8 mouse cellular contexts compared by ENCODE assay signal in the genomic region with DNA sequence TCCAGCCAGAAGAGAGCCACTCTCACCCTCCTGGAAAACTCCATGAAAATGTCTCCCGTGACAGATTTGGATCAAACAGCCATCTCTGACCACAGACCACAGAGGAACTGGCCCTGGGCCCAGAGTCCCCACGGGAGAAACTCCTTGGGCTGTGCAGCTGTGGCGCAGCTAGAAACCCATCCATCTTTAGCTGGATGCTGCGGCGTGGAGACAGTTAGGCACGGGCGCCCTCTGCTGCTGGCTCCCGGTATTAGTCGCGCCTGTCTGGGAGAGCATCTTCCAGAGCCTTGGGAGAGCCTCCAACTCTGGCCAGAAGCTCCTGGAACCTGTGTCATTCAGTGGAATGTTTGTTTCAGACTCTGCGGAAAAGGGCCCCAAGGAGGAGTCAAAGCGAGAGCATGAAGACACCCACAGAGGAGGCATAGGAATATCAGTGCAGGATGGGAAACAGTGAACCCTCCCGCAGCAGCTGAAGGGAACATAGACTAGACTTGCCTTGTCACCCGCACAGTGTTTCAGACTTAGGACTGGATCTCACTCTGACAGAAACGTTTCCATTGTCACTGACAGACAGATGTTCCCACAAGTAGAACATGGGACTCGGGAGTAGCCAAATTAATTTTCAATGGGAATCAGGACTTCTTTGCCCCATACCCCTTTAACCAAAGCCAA. TPM values are rescaled to one million over a fixed set of nuclear protein-coding genes. Genes with fewer than 3 reads are reported as not detected.
DNase-seq lines count a peak whose midpoint lies in the region; ATAC-seq and TF ChIP-seq lines count a peak whose summit lies in the region.

No protein-coding gene starts in this region.

- H3K4me1 ChIP-seq in forebrain, embryonic 11.5 days (replicated peaks; ENCODE audit: control insufficient read depth, insufficient read depth, low read length), result no peaks in the 10 kb centered on the region
- peaks cover 4% of the 10 kb centered on the region; the same call in 1 of the 2 replicates for H3K4me1 ChIP-seq in lung, adult 2 months (ENCODE audit: control insufficient read depth, insufficient read depth, low read length)

- no peaks in the 10 kb centered on the region for H3K36me3 ChIP-seq in C2C12 (ENCODE audit: control insufficient read depth, insufficient read depth)
- H3K36me3 ChIP-seq in forebrain, embryonic 11.5 days (ENCODE audit: control insufficient read depth, insufficient read depth, low read length), result no peaks in the 10 kb centered on the region

- H3K27me3 ChIP-seq in C2C12 (ENCODE audit: control insufficient read depth, insufficient read depth, insufficient read length), result peaks cover 26% of the 10 kb centered on the region
- no peaks in the 10 kb centered on the region for H3K27me3 ChIP-seq in forebrain, embryonic 11.5 days (ENCODE audit: control insufficient read depth, insufficient read depth, low read length)

- no peak overlapping the region for H3K4me3 ChIP-seq in C2C12 (ENCODE audit: insufficient read depth, poor library complexity, severe bottlenecking)
- H3K4me3 ChIP-seq in forebrain, embryonic 11.5 days (ENCODE audit: low read depth, low read length), result no peak overlapping the region
- no peak overlapping the region for H3K4me3 ChIP-seq in lung, adult 2 months (replicated peaks; ENCODE audit: extremely low read depth, low read depth, low read length)

- peak; percentile 65; the same call in 1 of the 2 replicates for ATAC-seq in forebrain, embryonic 11.5 days (replicated peaks; ENCODE audit: low FRiP score)

- WGBS in forebrain, embryonic 11.5 days, result 19% methylated on average over 16 of the region's 16 CpGs
- WGBS in large intestine, adult 2 months, result 19% methylated on average over 16 of the region's 16 CpGs
- WGBS in lung, adult 2 months, result 16% methylated on average over 16 of the region's 16 CpGs

- no peak overlapping the region for H3ac ChIP-seq in C2C12 (ENCODE audit: control insufficient read depth, insufficient read length, low read depth)

- TF ChIP-seq CTCF in C2C12 (IDR thresholded peaks at IDR 0.05; ENCODE audit: control insufficient read depth, insufficient read depth, insufficient read length), result peak; percentile 84
- peak; percentile 71 for TF ChIP-seq CTCF in lung, adult 2 months (IDR thresholded peaks at IDR 0.05; ENCODE audit: insufficient read depth, low read length)

- no peak overlapping the region for H3K9ac ChIP-seq in forebrain, embryonic 11.5 days (ENCODE audit: low read length)

- H3K9me3 ChIP-seq in forebrain, embryonic 11.5 days (ENCODE audit: control insufficient read depth, low read length), result no peaks in the 10 kb centered on the region

- TF ChIP-seq POLR2A in lung, adult 2 months (IDR thresholded peaks at IDR 0.05; ENCODE audit: borderline replicate concordance, extremely low read depth, low read depth, low read length), result no peak

- no peak overlapping the region for H3K4me2 ChIP-seq in forebrain, embryonic 11.5 days (ENCODE audit: low read depth, low read length, severe bottlenecking)

- no peak overlapping the region for H3K27ac ChIP-seq in forebrain, embryonic 11.5 days (ENCODE audit: low read depth, low read length)

- DNase-seq in c-Kit-positive CD71-positive TER-119-negative erythroid progenitor cells, embryonic 14.5 days (ENCODE audit: low read depth), result peak; percentile 22
- peak; percentile 91 for DNase-seq in forebrain, embryonic 11.5 days (ENCODE audit: low spot score)
- peak; percentile 91 to 95 for DNase-seq in heart, postnatal 14 days
- DNase-seq in large intestine, adult 2 months (ENCODE audit: low read depth, low spot score), result peak; percentile 16
- DNase-seq in lung, adult 2 months, result peak; percentile 77
- DNase-seq in ovary, postnatal 10 days (ENCODE audit: low spot score), result peak; percentile 79
- DNase-seq in thymus, postnatal 14 days, result peak; percentile 54

- H3K79me3 ChIP-seq in C2C12 (ENCODE audit: low read depth), result no peaks in the 10 kb centered on the region

- intact Hi-C loops in heart, postnatal 14 days (cut with DNase I), result loop anchor here (2.0 to 10.0 kb wide), 2 partner anchors 230 to 420 kb away; no protein-coding TSS in a partner anchor

- H3K79me2 ChIP-seq in C2C12 (ENCODE audit: control insufficient read depth, insufficient read depth), result no peaks in the 10 kb centered on the region

TF ChIP-seq in C2C12, 6 proteins besides CTCF, POLR2A, EP300 and RAD21:
- TF ChIP-seq FOSL1 (IDR thresholded peaks at IDR 0.05; ENCODE audit: insufficient read depth, low read length, poor library complexity, severe bottlenecking), result no peak
- no peak for TF ChIP-seq USF1 (IDR thresholded peaks at IDR 0.05; ENCODE audit: low read depth)
- TF ChIP-seq MYOD1 (IDR thresholded peaks at IDR 0.05; ENCODE audit: control insufficient read depth, insufficient read length, low read depth), result peak; percentile 44
- no peak for TF ChIP-seq MYOG (IDR thresholded peaks at IDR 0.05; ENCODE audit: control insufficient read depth, extremely low read depth, insufficient read length)
- no peak for TF ChIP-seq CEBPB (IDR thresholded peaks at IDR 0.05; ENCODE audit: low read depth)

RNA-seq across cellular contexts. Expression of a gene that starts 44.0 kb away (rescaled TPM):
- polyA plus RNA-seq in C2C12 (2012; fragmentation: generic; extraction: Trizol), result 0.04 TPM
- polyA plus RNA-seq in forebrain, embryonic 11.5 days (2014; fragmentation: Nextera tagmentation; extraction: Ambion mirVana), result 7.1 and 8.4 TPM in 2 replicates
- total RNA-seq in heart, postnatal 14 days (2021), result not detected
- polyA plus RNA-seq in large intestine, adult 2 months (2012; rRNA removed), result 0.41 and 0.74 TPM in 2 replicates
- not detected in 2 replicates for polyA plus RNA-seq in lung, adult 2 months (2012; rRNA removed)

RNA-seq across cellular contexts. Expression of a gene that starts 46.8 kb away (rescaled TPM):
- not detected for polyA plus RNA-seq in C2C12 (2012; fragmentation: generic; extraction: Trizol)
- 2.1 and 2.3 TPM in 2 replicates for polyA plus RNA-seq in forebrain, embryonic 11.5 days (2014; fragmentation: Nextera tagmentation; extraction: Ambion mirVana)
- total RNA-seq in heart, postnatal 14 days (2021), result 10 to 100 TPM; 45.9 to 46.8 TPM
- 0.30 and 0.78 TPM in 2 replicates for polyA plus RNA-seq in large intestine, adult 2 months (2012; rRNA removed)
- polyA plus RNA-seq in lung, adult 2 months (2012; rRNA removed), result 1.7 and 4.0 TPM in 2 replicates

Comparison
In these comparisons a context has a peak if more than half of its experiments do, and no peak if none do; other contexts are left out.
1. DNase-seq: peak in every context shown above with its lines; median percentile 93 in heart, postnatal 14 days; 91 in forebrain, embryonic 11.5 days; 79 in ovary, postnatal 10 days; 77 in lung, adult 2 months; 54 in thymus, postnatal 14 days; 22 in c-Kit-positive CD71-positive TER-119-negative erythroid progenitor cells, embryonic 14.5 days; 16 in large intestine, adult 2 months.